Mouse (Mus musculus): ENCODE data around the gene Mdfi.
A peak's percentile ranks its signal among the peaks of the same experiment; 100 is the strongest.

- TF ChIP-seq CTCF (conservative IDR thresholded peaks at IDR 0.05; ENCODE audit: low read length) (peak; percentile 83), POU5F1 (IDR thresholded peaks at IDR 0.05; ENCODE audit: borderline replicate concordance, low read length) (no peak)
Measured at GRCm38 (mm10) chr17:47792098-47792863, 42.2 kb downstream of the Mdfi start.
